Mouse (Mus musculus): ENCODE measurements around the gene Tctex1d2. TPM values are rescaled to one million over a fixed set of nuclear protein-coding genes. Genes with fewer than 3 reads are reported as not detected.

Gene Tctex1d2
- polyA plus RNA-seq, 2 experiments: 16.9 to 25.6 TPM

DNA sequence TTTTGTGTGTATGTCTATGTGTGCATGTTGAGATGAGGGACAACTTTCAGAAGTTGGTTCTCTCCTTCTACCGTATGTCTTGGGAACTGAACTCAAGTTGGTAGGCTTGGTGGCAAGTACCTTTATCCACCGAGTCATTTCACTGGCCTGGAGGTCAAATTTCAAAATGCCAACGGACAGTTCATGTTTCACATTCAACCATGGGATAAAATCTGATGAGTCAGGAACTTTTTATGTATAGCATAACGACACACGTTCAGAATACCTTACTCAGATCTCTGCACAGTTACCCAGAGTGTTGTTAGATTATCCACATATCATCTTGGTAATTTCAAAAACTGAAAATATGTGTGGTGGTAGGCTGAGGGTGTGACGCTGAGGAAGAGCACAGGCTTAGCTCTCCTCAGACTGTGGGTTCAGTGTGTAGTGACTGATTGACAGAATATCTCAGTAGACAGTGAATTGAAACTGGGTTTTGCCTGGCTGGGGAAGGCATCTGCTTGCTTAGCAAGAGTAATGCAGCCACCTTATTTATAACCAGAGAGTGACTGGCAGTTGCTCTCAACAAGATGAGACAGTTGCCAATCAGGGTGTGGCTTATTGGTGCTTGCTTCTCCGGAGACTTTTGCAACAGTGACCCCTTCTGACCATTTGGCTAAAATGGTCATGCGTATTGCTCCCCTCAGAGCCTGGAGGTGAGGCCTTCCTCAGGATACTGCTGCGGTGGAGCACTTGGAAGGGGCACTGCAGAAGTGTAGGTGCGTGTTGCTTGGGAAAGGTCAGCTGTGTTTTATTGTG, 38.3 kb downstream of the Tctex1d2 start:
- Histone ChIP-seq H3K9me3 (ENCODE audit: control insufficient read depth, low read length) (no peaks in the 10 kb centered on the region), H3K36me3 (ENCODE audit: control insufficient read depth, insufficient read depth, low read length) (peaks cover 11% of the 10 kb centered on the region; the same call in 1 of the 2 replicates), H3K27ac (replicated peaks; ENCODE audit: low read depth, low read length) (no peak overlapping the region), H3K27me3 (ENCODE audit: control insufficient read depth, insufficient read depth, low read length) (no peaks in the 10 kb centered on the region), H3K4me2 (replicated peaks; ENCODE audit: low read depth, low read length, severe bottlenecking) (no peak overlapping the region), H3K4me3 (replicated peaks; ENCODE audit: low read length) (no peak overlapping the region), H3K4me1 (ENCODE audit: control insufficient read depth, insufficient read depth, low read length) (no peaks in the 10 kb centered on the region), H3K9ac (ENCODE audit: low read depth, low read length, severe bottlenecking) (no peak overlapping the region)
- DNase-seq (ENCODE audit: low spot score) (peak; percentile 57), ATAC-seq (ENCODE audit: low FRiP score, low read depth) (no peak)
- WGBS: 54% methylated on average over 10 of the region's 10 CpGs
- no peak for TF ChIP-seq POLR2A (IDR thresholded peaks at IDR 0.05; ENCODE audit: borderline replicate concordance, extremely low read depth, insufficient read depth, insufficient read length)

- 67% methylated on average over 4 of the region's 4 CpGs for WGBS
These were observed 41.0 kb downstream of the Tctex1d2 start for GRCm38 (mm10) chr16:32460518-32460917.

DNA sequence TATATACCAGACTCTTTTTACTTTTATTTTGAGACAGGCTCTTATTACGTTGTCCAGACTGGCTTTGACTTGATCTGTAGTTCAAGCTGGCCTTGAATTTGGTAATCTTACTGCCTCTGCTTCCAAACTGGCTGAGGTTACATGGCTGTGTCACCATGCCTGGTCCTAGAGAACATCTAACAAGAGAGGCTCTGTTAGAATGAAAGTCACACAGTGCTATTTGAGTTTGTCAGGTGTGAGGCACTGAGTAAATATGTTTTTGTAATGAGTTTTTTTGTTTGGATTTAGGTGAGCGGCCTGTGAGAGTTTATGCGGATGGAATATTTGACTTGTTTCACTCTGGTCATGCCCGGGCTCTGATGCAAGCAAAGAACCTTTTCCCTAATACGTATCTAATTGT, 42.2 kb downstream of the Tctex1d2 start:
- no peak for TF ChIP-seq POLR2A (IDR thresholded peaks at IDR 0.05; ENCODE audit: borderline replicate concordance, extremely low read depth, insufficient read depth, insufficient read length)
- Histone ChIP-seq H3K27ac (replicated peaks; ENCODE audit: low read depth, low read length) (no peak overlapping the region), H3K36me3 (ENCODE audit: control insufficient read depth, insufficient read depth, low read length) (peaks cover 26% of the 10 kb centered on the region), H3K9ac (ENCODE audit: low read depth, low read length, severe bottlenecking) (no peak overlapping the region), H3K27me3 (ENCODE audit: control insufficient read depth, insufficient read depth, low read length) (no peaks in the 10 kb centered on the region), H3K4me3 (replicated peaks; ENCODE audit: low read length) (no peak overlapping the region), H3K4me1 (ENCODE audit: control insufficient read depth, insufficient read depth, low read length) (no peaks in the 10 kb centered on the region), H3K4me2 (replicated peaks; ENCODE audit: low read depth, low read length, severe bottlenecking) (no peak overlapping the region), H3K9me3 (ENCODE audit: control insufficient read depth, low read length) (no peaks in the 10 kb centered on the region)
- 88% methylated on average over 5 of the region's 5 CpGs for WGBS
- DNase-seq (ENCODE audit: low spot score) (no peak), ATAC-seq (ENCODE audit: low FRiP score, low read depth) (no peak)

More at GRCm38 (mm10) chr16:32460518-32460917, 41.0 kb downstream of the Tctex1d2 start:
- H3K36me3 ChIP-seq (ENCODE audit: control insufficient read depth, insufficient read depth, low read length): peaks cover 26% of the 10 kb centered on the region
- H3K4me2 ChIP-seq (replicated peaks; ENCODE audit: low read depth, low read length, severe bottlenecking): no peak overlapping the region
- H3K27me3 ChIP-seq (ENCODE audit: control insufficient read depth, insufficient read depth, low read length): no peaks in the 10 kb centered on the region
- ATAC-seq (ENCODE audit: low FRiP score, low read depth) (no peak), DNase-seq (ENCODE audit: low spot score) (no peak)
- H3K27ac ChIP-seq (replicated peaks; ENCODE audit: low read depth, low read length): no peak overlapping the region
- H3K4me3 ChIP-seq (replicated peaks; ENCODE audit: low read length): no peak overlapping the region
- no peak for TF ChIP-seq POLR2A (IDR thresholded peaks at IDR 0.05; ENCODE audit: borderline replicate concordance, extremely low read depth, insufficient read depth, insufficient read length)
- no peaks in the 10 kb centered on the region for H3K4me1 ChIP-seq (ENCODE audit: control insufficient read depth, insufficient read depth, low read length)
- no peaks in the 10 kb centered on the region for H3K9me3 ChIP-seq (ENCODE audit: control insufficient read depth, low read length)
- no peak overlapping the region for H3K9ac ChIP-seq (ENCODE audit: low read depth, low read length, severe bottlenecking)

DNA sequence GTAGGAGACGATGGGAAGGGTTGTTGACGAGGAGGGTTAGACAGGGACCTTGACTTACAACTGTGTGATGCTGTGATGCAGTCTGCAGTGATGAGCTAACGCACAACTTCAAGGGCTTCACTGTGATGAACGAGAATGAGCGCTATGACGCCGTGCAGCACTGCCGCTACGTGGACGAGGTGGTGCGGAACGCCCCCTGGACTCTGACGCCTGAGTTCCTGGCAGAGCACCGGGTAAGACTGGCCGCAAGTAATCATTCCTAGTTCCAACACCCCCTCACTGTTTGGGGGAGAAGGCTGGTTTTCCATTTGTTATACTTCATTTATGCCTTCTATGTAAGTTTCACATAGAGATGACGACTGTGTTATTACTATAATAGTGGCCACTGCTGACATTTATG, 43.4 kb downstream of the Tctex1d2 start:
- WGBS: 94% methylated on average over 16 of the region's 16 CpGs
- Histone ChIP-seq H3K9me3 (ENCODE audit: control insufficient read depth, low read length) (no peaks in the 10 kb centered on the region), H3K4me1 (ENCODE audit: control insufficient read depth, insufficient read depth, low read length) (no peaks in the 10 kb centered on the region), H3K4me3 (replicated peaks; ENCODE audit: low read length) (no peak overlapping the region), H3K27me3 (ENCODE audit: control insufficient read depth, insufficient read depth, low read length) (no peaks in the 10 kb centered on the region), H3K9ac (ENCODE audit: low read depth, low read length, severe bottlenecking) (no peak overlapping the region), H3K27ac (replicated peaks; ENCODE audit: low read depth, low read length) (no peak overlapping the region), H3K36me3 (ENCODE audit: control insufficient read depth, insufficient read depth, low read length) (peaks cover 34% of the 10 kb centered on the region), H3K4me2 (replicated peaks; ENCODE audit: low read depth, low read length, severe bottlenecking) (no peak overlapping the region)
- DNase-seq (ENCODE audit: low spot score) (no peak), ATAC-seq (ENCODE audit: low FRiP score, low read depth) (no peak)
- no peak for TF ChIP-seq POLR2A (IDR thresholded peaks at IDR 0.05; ENCODE audit: borderline replicate concordance, extremely low read depth, insufficient read depth, insufficient read length)

DNA sequence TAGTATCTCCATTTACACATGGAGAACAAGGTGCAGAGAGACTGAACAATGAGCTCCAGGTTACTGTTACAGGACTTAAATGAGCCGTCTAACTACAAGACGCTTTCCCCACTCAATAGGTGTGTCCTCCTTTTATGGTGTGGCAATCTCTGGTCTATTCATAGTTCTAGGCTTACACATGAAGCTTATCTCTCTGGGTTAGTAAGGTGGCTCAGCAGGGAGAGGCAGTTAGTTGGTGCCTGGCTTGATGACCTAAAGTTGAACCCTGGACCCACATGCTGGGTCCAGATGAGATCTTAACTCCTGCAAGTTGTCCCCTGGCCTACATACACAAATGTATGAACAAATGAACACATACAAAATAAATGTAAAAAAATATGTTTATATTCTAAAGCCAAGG, 43.9 kb downstream of the Tctex1d2 start:
- H3K36me3 ChIP-seq (ENCODE audit: control insufficient read depth, insufficient read depth, low read length): peaks cover 39% of the 10 kb centered on the region
- DNase-seq (ENCODE audit: low spot score) (no peak), ATAC-seq (ENCODE audit: low FRiP score, low read depth) (no peak)
- 85% methylated on average over 2 of the region's 2 CpGs for WGBS
- no peaks in the 10 kb centered on the region for H3K9me3 ChIP-seq (ENCODE audit: control insufficient read depth, low read length)
- no peaks in the 10 kb centered on the region for H3K27me3 ChIP-seq (ENCODE audit: control insufficient read depth, insufficient read depth, low read length)
- H3K4me1 ChIP-seq (ENCODE audit: control insufficient read depth, insufficient read depth, low read length): no peaks in the 10 kb centered on the region
- TF ChIP-seq POLR2A (IDR thresholded peaks at IDR 0.05; ENCODE audit: borderline replicate concordance, extremely low read depth, insufficient read depth, insufficient read length): no peak
- H3K4me2 ChIP-seq (replicated peaks; ENCODE audit: low read depth, low read length, severe bottlenecking): no peak overlapping the region
- no peak overlapping the region for H3K27ac ChIP-seq (replicated peaks; ENCODE audit: low read depth, low read length)
- no peak overlapping the region for H3K9ac ChIP-seq (ENCODE audit: low read depth, low read length, severe bottlenecking)
- H3K4me3 ChIP-seq (replicated peaks; ENCODE audit: low read length): no peak overlapping the region

Measured in limb, embryonic 14.5 days (tissue).